Mouse (Mus musculus): Measurements from ENCODE around the gene Pitx3.

DNA sequence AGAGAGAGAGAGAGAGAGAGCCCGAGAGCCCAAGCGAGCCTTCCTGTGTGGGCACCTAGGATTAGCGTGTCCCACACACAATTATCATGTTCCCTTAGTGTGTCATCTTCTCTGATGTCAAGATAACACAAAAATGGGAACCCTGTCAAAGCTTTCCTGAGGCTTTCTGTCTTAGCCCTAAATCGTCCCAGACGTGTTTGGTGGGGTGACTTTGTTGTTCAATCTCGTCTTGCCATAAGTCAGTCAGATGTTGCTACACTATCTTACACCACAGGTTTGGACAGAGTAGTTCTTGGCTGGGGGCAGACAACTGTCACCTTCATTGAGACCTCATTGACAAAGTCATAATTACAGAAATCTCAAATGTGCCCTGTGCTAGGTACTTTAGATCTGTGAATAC lies 15.5 kb downstream of the Pitx3 start:
- TF ChIP-seq CTCF (IDR thresholded peaks at IDR 0.05; ENCODE audit: extremely low read depth, insufficient read depth, low read length) (no peak), POLR2A (IDR thresholded peaks at IDR 0.05; ENCODE audit: extremely low read depth, insufficient read depth, low read length) (no peak)
